Mouse (Mus musculus) adrenal gland, postnatal 10 days (tissue): ENCODE results near the gene Supt5. TPM values are rescaled to one million over a fixed set of nuclear protein-coding genes. Genes with fewer than 3 reads are reported as not detected.

Experiments used
- DNase-seq: peaks from one replicate; pipeline ENCODE4 v3.0.0; 2021; ENCODE audit warnings: mixed read lengths
- total RNA-seq, 2 experiments: library from RNA; stranded (reverse); gene quantifications; 2 replicates each; pipeline ENCODE4 v1.2.3; 2021

The Supt5 gene
- total RNA-seq, 2 experiments from 2014 or later: 86.6 to 103 TPM

- DNase-seq: peak; percentile 93
Measured at GRCm38 (mm10) chr7:28375176-28375921, 36.8 kb upstream of the Supt5 start.

GRCm38 (mm10) chr7:28374647-28375046 is 36.1 kb upstream of the Supt5 start:
- no peak for DNase-seq

DNA sequence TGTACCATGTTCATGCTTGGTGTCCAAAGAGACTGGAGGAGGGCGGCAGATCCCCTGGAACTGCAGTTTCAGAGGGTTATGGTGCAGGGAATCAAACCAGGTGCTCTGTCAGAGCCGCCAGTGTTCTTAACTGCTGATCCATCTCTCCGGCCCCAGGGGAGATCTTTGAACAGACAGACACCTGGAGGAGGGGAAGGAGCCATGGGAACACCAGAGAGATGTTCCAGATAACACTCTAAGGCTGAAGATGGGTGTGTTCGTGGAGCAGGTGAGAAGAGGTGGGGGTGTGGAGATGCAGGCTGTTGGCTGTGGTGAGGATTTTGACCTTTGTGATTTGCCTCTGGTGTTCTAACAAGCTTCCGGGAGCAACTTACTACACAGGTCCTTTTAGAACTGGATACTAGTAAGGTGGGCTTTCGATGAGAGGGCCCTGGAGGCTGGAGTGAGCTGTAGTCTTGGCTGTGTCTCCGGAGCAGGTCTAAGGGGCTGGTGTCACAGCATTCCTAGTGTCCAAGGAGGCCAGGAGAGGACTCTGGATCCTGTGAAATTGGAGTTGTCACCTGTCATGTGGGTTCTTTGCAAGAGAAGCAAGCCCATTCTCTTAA is 35.4 kb upstream of the Supt5 start:
- DNase-seq: no peak

DNA sequence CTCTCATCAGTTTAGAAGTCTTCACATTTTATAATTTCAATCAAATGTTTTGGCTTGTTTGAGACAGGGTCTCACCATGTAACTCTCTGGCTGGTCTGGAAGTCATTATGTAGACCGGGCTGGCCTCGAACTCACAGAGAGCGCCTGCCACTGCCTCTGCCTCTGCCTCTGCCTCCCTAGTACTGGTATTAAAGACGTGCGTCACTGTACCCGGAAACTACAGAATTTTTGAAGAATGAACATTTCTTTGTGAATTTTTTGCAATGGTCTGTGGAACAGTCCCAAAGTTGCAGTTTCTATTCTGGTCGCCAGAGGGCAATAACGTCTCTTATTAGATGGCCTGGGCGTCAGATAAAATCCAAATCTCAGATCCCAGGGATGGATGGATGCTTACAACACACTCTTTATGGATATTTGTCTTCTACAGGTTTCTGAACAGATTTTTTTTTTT is 34.6 kb upstream of the Supt5 start:
- DNase-seq: peak; percentile 86

- peak; percentile 99 for DNase-seq
Measured at GRCm38 (mm10) chr7:28372251-28373108, 33.9 kb upstream of the Supt5 start, which contains the start of gene Plekhg2. Gene Plekhg2, minus strand, starts transcription at chr7:28372599.

GRCm38 (mm10) chr7:28371514-28371989 is 33.0 kb upstream of the Supt5 start:
- peak; percentile 72 for DNase-seq

DNA sequence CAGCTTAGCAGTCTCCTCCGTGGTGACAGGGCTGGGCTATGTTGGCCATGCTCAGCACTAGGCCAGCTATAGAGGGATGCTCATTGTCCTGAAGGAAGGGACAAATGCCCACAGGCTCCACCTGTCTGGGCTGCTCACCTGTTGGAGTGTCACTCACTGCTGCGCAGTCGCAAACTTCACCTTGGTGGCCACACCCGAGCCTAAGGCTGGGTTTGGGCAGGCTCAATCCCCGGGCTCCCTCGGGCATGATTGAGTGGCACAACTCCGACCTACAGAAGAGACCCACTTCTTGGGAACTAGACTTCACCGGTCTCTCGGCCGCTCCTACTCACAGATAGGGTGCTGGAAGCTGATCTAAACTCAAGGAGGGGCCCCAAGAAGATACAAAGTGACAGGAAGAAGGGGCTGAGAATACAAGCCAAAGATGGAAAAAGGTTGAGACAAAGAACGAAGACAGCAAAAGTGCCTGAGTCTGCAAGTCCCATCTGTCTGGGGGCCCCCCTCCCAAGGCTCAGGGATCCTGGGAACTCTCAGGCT is 32.5 kb upstream of the Supt5 start:
- no peak for DNase-seq

DNA sequence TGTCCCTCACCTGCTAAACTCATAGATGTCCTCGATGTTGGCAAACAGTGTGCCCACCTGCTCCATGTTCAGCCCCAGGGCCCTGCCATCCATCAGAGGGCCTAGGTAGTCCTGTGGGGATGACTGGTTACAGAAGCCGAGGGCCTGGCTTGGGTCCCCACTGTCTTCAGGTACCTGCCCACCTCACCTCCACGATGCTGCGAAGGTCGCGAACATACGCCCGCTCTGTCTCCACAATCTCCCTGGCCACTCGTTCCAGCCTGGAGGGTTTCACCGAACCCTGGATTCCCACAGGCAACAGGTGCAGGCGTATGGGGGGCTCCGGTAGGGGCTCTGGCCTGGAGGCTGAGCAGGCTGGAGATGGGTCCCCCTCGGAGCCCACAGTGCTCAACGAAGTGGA is 31.5 kb upstream of the Supt5 start:
- no peak for DNase-seq

GRCm38 (mm10) chr7:28368276-28368920 is 29.9 kb upstream of the Supt5 start:
- DNase-seq: no peak

- no peak for DNase-seq
Measured at GRCm38 (mm10) chr7:28367663-28368275, 29.2 kb upstream of the Supt5 start.

DNA sequence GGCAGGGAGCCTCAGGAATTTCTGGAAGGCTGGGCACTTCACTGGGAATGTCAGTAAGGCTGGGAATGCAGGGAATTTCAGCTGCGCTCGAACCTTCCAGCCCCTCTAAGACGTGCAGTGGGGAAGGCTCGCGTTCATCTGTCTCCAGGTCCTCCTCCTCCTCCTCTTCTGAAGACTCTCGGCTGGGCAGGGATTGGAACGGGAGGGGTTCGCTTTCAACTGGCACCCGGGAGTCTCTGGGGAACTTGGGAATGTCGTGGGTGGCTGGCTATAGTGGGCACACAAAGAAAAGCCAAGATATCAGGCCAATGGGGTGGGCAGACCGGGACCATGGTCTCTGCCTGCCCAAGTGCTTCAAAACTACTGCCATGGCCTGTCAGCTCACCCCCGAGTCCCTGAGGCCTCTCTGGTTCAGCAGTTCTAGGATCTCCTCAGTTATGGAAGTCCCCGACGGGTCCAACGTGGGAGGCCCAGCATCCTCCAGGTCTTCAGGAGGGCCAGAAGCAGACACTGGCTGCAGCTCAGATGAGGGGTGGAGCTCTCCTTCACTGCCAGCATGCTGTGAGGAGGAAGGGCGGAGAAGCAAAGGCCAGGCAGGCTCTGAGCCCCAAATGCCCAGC is 24.0 kb upstream of the Supt5 start:
- no peak for DNase-seq

- DNase-seq: no peak
Measured at GRCm38 (mm10) chr7:28361647-28362341, 23.2 kb upstream of the Supt5 start.

- no peak for DNase-seq
Measured at GRCm38 (mm10) chr7:28360291-28360690, 21.7 kb upstream of the Supt5 start.

DNA sequence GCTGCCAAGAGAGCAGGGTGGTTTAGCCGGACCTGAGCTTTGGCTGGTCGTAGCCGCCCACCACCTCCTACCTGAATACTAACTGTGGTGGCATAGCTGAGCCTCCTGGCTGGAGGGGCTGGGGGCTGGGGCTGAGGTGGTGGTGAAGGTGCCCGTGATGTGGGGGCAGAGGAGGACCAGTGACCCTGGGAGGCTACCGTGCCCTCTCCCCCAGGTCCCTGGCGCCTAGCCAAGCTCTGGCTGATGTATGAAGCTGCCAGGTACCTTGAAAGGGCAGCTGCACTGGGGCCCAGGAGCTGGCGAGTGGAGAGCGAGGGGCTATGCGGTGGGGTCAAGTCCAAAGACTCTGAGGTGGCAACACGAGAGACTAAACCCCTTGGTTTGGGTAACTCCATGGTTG is 21.3 kb upstream of the Supt5 start:
- DNase-seq: no peak

DNA sequence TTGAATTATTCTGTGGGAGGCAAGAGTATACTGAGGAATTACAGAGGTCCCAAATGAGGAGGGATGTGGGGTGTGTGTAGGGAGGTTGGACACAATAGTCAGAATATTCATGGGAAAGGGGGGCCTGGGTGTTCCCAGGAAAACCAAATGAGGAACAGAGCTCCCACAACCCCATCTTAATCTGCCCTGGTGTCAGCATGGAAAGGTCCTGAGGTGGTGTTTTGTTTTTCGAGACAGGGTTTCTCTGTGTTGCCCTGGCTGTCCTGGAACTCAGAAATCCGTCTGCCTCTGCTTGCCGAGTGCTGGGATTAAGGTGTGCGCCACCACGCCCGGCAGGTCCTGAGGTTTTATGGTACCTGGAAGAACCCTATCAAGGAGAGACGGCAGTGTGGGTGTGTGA is 19.9 kb upstream of the Supt5 start:
- DNase-seq: no peak

DNA sequence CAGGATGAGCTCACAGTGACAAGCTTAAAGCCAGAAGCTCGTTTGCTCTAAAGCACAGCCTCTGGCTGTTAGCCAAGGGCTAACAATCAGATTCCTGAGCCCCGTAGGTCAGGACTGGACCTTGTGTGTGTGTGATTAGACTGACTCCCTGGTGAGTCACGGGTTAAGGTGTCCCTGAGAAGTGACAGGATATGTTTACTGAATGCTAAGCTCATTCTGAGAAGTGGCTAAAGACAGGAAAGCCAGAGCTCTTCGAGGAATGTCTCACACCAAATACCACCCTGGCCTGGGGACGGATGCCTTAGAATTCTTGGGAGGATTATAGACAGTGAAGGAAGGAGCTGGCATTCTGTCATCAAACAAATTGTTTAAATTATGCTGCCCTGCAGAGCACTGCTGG is 19.4 kb upstream of the Supt5 start:
- DNase-seq: peak; percentile 48

DNA sequence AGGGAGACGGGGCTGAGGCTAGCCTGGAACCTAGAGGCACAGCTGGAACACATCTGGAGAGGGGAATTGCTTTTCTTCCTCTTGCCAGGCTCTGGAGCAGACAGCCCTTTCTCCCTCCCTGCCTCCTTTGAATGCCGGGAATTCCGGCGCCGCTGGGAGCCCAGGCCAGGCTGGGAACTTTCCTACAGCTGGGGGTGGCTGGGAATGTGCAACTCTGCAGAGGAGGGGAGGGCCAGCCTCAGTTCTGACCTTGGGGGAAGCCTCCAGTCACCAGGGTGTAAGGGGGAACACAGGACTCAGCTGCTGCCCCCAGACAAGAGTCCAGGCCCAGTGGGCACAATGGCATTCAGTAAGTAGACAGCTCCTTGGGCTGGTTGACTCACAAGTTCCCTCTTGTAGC is 18.4 kb upstream of the Supt5 start:
- peak; percentile 65 for DNase-seq

DNA sequence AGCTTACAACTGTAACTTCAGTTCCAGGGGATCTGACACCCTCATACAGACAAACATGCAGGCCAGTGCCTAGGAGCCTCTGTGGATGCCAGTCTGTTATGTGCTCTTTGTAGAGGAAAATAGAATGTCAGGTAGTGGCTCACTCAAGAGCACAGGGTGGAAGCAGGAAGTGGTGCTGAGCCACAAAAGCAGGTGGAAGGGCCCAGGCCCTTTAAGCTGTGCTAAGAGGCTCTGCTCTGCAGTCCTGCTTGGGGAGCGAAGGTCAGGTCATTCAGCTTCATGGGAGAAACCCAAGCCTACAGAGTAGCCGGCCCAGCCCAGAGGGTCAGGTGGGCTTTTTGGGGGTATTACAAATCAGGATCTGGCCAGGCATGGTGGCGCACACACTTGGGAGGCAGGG is 16.7 kb upstream of the Supt5 start:
- DNase-seq: no peak

- no peak for DNase-seq
Measured at GRCm38 (mm10) chr7:28354596-28354995, 16.1 kb upstream of the Supt5 start.

- no peak for DNase-seq
Measured at GRCm38 (mm10) chr7:28354113-28354581, 15.6 kb upstream of the Supt5 start.
